Mouse (Mus musculus): Measurements from ENCODE around the gene Tmigd3.
A peak's percentile ranks its signal among the peaks of the same experiment; 100 is the strongest.

The Tmigd3 gene

DNA sequence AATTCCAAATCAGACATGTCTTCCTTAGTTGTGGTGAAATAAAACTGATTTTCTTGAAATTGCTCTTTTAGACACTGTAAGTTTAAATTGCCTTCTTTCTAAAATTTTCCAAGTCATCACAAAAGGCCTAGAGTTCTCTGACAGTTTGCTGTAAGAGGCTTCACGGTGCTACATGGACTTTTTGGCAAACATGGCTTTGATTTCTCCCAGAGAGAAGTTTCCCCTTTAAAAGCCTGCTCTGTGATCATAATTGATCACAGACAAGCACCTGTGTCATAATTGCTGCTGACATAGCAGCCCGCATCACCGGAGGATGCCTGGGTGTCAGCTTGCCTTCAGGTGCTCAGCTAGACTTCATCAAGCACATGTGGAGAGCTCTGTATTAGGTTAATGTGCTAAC is at the start of gene Tmigd3, which contains the start of gene Adora3:
Tmigd3 (plus strand) TSS at position 346 of the 400 bp plus-strand sequence.
Adora3 (plus strand) TSS at position 301 of the 400 bp plus-strand sequence.
- no peak for DNase-seq

DNA sequence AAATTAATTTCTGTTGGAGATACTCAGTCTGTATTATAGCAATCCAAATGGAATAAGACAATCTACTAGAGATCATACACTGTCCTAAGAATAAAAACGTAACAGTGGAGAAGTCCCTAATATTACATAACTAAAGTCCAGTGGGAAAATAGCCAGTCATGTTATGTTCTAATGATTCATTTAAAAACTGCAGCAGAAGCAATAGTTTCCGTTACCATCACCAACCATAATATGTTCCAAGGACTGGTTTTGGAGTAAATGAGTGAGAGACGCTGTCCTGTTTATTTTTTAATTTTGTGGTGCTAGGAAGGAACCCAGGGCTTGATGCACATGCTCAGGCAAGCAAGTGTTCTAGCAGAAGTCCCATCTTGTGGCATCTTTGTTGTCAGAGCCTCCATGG is 49.2 kb upstream of the Tmigd3 start:
- DNase-seq, result no peak

DNA sequence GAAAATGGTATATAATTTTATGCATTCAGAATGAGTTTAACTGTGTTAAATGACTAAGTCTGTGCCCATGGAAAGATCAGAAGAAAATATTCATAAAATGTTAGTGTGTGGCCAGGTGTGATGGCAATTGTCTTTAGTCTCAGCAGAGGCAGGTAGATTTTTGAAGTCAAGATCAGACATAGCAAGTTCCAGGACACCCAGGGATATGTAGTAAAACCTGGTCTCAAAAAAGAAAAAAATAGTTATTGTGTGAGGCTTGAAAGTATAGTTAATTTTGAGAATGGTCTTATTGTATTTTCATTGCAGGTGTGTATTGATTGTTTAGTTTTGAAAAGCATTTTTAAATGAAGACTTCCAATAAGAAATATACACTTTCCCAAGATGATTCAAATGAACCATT is 47.1 kb upstream of the Tmigd3 start:
- no peak for DNase-seq

DNA sequence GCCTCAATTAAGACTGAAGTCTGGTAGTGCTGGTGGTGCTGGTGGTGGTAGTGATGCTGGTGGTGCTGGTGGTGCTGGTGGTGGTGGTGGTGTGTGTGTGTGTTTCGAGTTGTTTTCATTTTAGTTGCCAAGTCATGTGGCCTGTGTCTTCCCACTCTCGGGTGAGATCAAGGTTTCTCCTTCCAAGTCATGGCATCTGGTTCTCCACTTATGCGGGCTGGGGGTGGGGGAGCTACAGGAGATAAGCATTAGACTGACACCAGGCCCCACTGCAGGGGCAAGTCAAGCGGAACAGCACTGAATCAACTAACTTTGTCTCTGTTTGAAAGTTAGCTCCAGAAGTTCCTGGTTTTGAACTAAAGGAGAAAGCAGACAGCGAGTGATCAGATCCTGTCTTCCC is 46.6 kb upstream of the Tmigd3 start:
- no peak for DNase-seq

DNA sequence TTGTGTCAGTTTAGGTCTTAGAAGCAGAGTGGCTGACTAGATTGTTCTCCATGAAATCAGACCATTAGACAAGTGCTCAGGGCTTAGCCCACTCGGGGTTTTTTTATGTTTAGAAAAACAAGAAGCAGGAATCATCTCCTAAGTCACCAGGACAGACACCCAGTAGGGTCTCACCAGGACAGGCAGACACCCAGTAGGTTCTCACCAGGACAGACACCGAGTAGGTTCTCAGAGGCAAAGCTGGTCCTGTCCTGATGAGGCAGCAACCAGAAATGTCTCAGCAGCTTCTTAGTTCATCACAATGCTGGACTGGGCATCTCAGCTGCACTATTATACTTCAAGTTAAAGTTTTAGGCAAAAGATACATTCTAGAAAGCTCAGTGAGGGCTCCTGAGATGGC is 46.0 kb upstream of the Tmigd3 start:
- DNase-seq, result no peak

DNA sequence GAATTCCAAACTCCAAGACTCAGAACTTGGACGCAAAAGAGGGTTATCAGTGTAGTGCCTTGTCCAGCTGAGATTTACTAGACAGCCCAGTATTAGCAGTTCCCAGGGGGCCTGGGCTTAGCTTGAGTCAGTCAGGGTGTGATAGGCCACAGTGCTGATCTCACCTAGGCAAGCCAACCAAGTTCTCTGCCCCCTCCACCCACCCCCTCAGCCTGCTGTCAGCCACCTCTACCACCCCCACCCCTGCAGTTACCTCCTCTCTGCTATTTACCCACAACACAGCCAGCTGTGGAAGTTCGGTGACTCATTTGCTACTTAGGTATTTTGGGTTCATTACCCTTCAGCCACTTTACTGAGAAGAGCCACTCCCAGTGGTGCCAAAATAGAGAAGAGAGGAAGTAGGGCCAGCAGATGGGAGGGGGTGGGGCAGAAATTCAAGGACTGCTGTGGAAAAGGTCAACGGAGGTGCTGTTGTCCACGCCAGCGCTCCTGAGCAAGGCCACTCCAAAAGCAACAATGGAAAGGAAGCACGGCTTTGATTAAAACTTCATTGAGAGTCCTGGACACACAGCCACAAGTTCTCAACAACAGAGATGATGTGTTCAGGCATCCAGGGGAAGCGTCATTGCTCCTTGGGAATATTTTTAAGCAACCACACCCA is 45.1 kb upstream of the Tmigd3 start:
- DNase-seq, result peak; percentile 43 to 60

DNA sequence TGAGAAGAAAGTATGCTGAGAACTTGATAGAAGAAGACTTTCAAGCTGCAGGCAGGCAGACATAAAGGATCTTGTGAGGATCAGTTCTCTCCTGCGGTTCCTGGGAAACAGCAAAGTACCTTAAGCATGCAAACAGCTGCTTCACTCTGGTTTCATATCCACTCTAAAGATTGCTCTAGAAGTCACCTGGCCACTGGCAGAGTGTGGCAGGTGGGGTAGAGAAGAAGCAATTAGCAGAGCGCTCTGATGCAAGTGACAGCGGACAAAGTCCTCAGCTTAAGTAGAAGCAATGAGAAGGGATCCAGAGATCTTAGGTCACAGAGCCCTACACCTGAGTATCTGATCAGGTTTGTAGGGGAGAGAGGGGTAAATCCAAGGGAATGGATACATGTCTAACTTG is 39.1 kb upstream of the Tmigd3 start:
- no peak for DNase-seq

DNA sequence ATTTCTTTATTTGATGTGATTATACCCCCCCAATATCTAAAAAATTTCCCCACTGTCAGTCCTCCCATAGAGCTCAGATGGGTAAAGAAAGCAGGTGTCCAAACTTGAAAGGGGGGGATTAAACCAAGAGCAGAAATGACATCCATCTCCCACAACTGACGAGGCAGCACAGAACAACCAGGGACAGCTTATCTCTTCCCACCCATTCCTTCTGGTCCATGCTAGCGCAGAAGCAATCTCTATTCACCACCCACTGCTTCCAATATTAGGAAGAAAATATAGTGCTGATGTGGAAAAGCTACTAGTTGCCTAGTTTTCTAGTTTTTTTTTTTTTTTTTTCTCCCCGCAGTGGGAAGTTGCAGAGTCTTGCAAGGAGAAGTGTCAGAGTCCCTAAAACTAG is 34.8 kb upstream of the Tmigd3 start:
- DNase-seq, result no peak

DNA sequence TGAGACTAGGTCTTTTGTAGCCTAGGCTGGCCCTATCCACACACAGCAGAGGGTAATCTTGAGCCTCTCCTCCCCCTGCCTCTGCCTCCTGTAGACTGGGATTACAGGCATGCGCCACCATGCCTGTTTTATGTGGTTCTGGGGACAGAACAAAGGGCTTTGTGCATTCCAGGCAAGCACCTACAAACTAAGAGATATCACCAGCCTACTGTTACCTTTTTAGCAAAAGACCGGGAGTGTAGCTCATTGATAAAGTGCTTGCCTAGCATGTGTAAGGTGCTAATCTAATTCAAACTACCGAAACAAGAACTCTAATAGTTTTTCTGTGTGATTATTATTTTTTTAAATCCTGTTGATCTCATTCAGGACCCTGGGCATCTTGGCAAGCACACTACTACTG is 33.8 kb upstream of the Tmigd3 start:
- no peak for DNase-seq

DNA sequence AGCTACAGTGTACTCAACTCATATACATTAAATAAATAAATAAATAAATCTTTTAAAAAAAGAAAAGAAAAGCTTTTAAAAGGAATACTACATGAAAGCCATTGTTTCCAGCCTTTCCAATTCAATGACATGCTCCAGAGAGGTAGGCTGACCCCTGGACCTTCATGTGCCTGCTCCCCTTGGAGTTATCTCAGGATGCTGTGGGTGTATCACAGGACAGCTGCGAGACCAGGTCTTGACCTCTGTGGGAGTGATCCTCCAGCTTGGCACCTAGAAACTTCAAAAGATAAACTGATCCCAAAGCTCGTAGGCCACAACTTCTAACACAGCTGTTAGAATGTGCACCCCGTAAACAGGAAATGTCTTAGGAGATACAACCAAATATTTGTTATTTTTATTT is 32.0 kb upstream of the Tmigd3 start:
- no peak for DNase-seq

DNA sequence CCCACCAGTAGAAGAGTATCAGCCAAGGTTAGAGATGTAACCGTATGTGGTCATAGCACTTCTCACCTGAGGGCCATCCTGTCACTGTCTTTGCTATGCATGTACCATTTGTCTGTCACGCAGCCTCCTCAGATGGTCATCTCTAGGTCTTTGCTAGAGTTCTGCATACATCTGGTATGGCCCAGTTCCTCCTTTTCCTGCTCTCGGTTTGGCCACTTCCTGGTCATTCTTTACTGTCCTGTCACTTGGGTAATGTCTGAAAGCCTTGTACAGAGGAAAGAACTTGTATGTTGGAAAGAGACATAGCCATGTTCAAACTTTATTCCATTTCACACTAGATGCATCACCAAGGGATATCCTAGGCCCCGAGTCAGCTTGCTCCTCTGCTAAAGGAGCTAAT is 30.9 kb upstream of the Tmigd3 start:
- no peak for DNase-seq

DNA sequence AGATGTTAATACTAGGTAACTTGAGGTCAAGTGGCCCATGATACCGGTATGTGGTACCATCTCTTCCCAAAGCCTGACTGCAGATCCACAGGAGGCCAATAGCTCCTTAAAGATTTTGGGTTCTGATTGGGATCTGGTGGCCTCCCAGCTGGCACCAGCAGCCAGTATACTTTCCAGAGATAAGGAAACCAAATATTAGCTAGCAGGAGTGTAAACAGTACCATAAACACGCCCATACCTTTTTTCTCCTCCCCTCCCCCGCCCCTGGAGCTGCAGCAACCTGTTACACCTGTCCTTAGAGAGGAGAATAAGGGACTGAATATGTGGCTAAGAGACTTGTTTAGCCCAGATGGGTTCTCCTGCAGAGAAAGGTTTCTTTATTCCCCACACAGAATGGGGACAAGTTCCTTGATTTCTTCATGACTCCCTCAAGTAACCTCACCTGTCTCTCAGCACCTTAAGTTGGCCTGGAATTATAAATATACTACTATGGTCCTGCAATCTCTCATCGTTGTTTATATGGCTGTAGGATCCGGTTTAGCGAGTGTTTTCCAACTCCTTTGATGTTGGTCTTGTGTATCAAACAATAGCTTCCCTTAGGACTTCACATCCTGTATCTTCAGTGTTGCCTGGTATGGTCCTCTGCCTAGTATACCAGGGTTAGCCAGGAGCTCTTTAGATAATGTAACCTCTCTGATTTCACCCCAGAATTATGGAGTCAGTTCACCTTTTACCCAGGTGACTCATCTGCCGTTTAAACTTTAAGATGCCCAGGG is 24.2 kb upstream of the Tmigd3 start:
- no peak for DNase-seq

DNA sequence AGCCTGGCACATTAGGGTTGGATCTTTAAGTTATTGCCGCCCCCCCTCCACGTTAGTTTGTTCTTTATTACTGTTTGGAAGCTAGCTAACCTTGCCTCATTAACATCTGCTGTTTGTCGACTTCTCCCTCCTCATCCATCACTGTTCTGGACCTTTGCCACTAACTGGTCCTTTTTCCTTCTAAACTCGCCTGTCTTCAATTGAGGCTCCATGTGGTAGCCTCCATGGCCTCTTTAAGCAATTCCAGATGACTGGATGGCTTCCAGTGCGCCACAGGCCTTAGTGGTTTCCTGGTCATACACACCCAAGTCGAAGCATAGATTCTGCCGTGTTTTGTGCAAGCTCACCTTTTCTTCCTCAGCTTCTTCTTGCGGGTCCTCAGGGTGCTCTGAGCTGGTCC is 16.9 kb upstream of the Tmigd3 start:
- DNase-seq, result peak in 1 of 2 experiments; percentile 33

DNA sequence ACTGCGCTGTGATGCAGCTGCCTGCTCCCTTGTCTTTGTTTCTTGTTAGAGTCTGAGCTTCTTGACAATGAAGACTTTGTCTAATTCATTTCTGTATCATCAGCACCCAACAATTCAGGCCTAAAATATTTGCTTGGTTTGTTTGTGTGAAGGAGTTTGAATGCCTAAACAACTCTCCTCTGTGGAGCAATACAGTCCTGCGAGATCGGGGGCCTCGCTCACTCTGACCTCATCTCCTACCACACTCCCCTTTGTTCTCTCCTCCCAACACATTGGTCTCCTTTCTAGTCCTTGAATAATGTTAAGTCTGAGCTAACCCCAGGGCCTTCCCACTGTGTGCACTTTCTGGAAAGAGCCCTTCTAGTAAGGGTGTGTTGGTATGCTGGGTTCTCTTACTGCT is 15.9 kb upstream of the Tmigd3 start:
- no peak for DNase-seq

DNA sequence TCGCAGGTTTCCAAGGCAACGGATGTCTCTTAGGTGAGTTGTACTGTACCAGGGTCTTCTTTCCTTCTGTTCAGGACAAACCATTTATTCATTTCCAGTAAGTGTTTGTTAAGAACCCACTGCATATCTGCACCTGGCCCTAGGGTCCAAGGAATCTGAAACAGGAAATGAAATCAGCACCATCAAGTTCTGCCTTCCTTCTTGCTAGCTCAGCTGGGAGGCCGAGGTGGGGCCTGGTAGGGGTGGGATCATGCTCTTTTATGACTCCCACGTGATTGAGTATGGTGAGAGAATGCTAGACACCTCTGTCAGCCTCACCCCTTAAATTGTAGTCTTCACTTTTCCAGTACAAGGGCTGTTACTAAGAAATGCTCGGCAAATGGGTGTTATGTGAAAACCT is 13.2 kb upstream of the Tmigd3 start:
- no peak for DNase-seq

DNA sequence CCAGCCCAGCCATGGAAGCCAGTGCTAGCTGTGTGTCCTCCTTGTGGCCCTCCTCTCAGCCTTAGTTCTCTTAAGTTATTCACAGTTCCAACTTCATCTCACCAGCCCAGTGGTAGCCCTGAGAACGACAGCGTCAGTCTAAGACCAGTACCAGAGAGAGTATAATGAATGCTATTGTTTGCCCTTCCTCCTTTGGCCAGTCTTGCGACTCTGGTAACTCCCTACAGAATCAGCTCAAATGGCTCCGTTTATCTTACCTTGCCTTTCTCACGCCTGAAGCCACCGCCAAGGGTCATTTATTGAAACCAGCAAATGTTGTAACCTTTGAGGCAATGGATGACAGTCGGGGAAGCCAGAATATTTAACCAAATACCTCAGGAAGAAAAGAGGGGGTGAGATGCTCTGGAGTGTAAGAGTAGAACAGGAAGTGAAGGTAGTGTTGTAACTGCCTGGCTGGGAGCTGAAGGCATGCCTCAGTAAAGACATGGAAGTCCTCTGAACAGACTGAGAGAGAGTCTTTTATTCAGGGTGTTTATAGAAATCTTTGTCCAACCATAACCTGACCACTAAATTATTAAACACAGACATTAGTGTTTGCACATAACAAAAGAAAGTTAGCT is 8.8 kb upstream of the Tmigd3 start:
- no peak for DNase-seq

DNA sequence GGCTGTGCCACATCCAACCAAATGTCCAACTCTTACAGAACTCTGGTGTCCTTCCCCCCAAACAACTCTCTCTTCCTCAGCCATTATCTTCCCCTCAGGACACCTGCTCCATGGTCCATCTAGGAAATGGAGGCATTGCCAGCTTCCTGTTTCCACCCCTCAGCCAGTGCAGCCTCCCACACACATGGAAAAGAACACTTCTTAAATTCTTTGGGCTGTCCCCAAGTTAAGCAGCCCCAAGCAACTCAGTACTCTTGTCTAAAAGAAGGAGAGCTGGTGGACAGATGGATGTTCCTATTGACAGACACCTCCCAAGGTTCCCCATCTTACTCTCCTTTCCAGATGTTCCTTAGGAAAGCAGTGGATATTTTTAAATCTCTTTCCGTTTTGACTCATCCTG is 6.6 kb upstream of the Tmigd3 start:
- no peak for DNase-seq

DNA sequence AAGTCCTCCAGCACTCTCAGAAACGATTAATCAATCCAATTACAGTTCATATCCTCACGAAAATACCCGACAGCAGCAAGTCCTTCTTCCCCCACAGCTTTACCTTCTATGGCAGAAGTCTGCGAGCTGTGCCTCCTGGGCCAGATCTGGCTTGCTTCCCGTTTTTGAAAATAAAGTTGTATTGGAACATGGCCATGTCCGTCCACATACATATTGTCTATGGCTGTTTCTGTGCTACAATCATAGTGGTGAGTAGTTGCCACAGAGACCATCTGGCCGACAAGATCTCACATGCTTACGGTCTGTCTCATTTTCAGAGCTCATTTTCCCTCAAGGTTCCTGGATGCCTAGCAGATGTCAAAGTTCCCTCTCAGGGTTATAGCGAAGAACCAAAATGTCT is 5.6 kb upstream of the Tmigd3 start:
- DNase-seq, result no peak

DNA sequence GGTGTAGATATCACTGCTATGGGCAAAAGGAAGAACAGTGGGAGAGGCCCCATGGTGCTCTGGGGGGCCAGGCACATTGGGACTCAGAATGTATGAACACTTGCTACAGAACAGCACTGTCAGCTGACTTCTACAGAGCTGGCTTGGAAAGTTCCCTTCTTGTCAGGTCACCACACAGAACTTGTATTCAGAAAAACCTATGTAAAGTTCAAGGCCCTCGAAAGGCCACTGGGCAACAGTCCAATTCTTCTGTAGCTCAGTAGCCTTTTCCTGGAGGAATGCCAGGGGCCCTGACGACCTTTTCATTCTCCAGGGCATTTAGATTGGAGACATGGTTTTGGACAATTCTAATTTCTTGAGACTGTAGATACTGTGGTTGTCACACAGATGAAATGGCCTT is 2.6 kb upstream of the Tmigd3 start:
- peak; percentile 44 to 71 for DNase-seq

DNA sequence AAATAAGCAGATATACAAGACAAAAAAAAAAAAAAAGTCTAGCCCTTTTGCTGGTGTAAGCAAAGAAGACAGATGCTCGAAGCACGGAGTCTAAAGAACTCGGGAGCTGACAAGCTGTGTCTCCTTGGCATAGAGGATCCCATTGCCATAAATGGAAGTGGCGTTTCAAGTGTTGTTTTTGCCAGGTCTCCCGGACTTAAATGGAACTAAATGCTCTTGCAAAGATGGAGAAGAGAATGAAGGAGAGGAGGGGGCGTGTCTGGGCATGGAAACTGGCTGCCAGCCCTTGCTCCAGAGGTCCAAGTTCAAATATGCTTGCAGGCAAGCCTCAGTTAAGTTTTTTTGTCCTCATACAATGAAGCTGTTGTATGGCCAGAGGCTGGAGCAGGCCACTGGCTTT is 1.3 kb downstream of the Tmigd3 start:
- peak in 1 of 2 experiments; percentile 37 for DNase-seq

DNA sequence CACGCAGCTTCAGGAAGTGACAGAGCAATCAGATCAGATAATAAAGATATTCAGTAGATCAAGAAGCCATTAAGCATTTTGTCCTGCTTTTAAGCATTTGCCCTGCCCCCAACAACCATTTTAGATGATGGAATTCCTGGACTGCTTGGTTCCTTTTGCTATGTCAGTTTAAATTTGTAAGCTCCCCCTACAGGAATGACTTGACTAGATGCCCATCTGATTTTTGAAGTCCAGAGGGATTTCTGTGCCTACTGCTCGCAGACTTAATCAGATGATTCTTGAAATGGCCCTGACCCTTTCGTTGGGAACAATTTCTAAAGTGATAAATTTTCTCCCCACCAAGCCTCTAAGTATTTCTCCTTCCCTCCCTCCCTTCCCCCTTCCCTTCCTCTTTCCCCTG is 1.9 kb downstream of the Tmigd3 start:
- DNase-seq, result no peak

DNA sequence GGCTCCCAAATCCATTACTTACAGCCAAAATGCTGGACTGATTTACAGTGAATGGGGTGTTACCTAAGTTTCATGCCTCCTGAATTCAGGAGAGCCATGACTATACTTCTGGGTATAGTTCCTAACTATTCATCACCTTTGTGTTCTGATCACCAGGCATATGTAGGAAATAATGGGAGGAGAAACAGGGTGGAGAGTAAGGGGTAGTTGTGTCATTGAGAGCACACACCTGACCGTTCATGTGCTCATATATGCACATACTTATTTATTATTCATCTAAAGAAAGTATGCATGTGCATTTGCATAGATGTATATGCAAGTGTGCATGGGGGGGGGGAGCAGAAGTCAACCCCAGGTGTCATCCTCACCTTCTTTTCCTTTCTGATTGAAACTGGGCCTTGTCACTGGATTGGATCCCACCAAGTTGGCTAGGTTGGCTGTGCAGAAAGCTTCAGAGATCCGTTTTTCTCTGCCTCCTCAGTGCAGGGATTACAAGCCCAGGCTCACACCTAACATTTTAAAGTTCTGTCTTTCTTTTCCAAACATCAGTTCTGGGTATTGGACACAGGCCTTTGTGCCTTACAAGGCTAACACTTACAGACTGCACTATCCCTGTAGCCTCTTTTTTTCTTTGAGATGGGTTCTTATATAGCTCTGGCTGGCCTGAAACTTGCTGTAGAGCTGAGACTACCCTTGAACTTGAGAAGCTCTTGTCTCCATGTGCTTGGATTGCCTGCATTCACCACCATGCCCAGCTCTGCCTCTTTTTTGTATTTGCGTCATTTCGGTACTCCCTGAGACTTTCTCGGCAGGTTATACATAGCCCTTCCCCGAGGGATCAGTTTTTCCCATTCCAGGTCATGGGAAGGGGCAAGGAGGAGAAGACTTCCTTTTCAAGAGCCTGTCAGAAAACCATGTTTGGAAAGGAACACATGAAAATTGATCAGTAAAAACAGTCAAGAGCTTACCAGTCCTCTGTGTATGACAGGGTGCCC is 3.0 kb downstream of the Tmigd3 start:
- no peak for DNase-seq

DNA sequence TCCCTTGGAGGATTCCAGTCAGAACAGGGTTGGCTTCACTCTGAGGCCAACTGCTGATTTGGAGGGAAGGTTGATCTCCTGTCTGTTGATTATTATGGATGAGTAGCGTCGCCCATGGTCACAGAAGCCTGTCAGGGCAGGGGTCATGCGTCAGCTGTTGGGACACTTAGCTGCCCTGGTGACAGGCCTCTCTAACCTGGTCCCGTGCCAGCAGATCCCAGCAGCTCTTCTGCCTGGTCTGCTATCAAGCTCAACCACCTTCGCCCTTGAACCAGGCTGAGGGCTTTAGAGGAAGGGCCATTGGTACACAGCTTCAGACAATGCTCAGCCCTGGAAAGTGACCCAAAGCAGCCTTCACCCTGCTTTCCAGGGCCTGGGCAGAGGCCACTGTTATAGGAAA is 5.3 kb downstream of the Tmigd3 start:
- peak; percentile 35 to 55 for DNase-seq
